ENCODE assay signal across 8 mouse cellular contexts in genomic region chr7:28867508-28868340, GRCm38 (mm10). TPM values are rescaled to one million over a fixed set of nuclear protein-coding genes. Genes with fewer than 3 reads are reported as not detected.
DNase-seq lines count a peak whose midpoint lies in the region; ATAC-seq and TF ChIP-seq lines count a peak whose summit lies in the region.
"Not testable (repeated sequence)": the region's sequence is repeated elsewhere in the genome, so short reads cannot be mapped to it uniquely, and the experiment has no call there.

No protein-coding gene starts in this region.

- peak overlapping the region; percentile 56 for H3K4me2 ChIP-seq in heart, embryonic 16.5 days (ENCODE audit: low read depth, low read length)
- peak overlapping the region; percentile 71 for H3K4me2 ChIP-seq in liver, embryonic 15.5 days
- not testable (repeated sequence) for H3K4me2 ChIP-seq in neural tube, embryonic 11.5 days (ENCODE audit: low read depth)

- not testable (repeated sequence) for H3K36me3 ChIP-seq in E14TG2a.4 (ENCODE audit: insufficient read depth, low read length); heart, embryonic 16.5 days (ENCODE audit: control insufficient read depth, insufficient read depth); liver, embryonic 15.5 days (replicated peaks); neural tube, embryonic 11.5 days (ENCODE audit: control insufficient read depth, insufficient read depth, low read length)

- WGBS in heart, embryonic 16.5 days: 19% methylated on average over 23 of the region's 23 CpGs
- WGBS in liver, embryonic 15.5 days (ENCODE audit: insufficient replicate concordance): 18% methylated on average over 23 of the region's 23 CpGs
- 28% methylated on average over 23 of the region's 23 CpGs for WGBS in neural tube, embryonic 11.5 days

- 0 out of 2 replicates have a peak overlapping the region, but pooled peaks have one; percentile 54 for H3K9ac ChIP-seq in heart, embryonic 16.5 days (ENCODE audit: low read length)
- not testable (repeated sequence) for H3K9ac ChIP-seq in liver, embryonic 15.5 days; neural tube, embryonic 11.5 days (ENCODE audit: low read length)

- DNase-seq in c-Kit-positive CD71-negative TER-119-negative erythroid progenitor cells, embryonic 14.5 days (ENCODE audit: low read depth): peak; percentile 74
- peak; percentile 86 for DNase-seq in kidney, postnatal 10 days
- peak; percentile 71 for DNase-seq in neural tube, embryonic 11.5 days (ENCODE audit: low spot score)
- DNase-seq in telencephalon, adult 2 months (ENCODE audit: low read depth, low spot score): peak; percentile 23

- TF ChIP-seq CTCF in E14TG2a.4 (conservative IDR thresholded peaks at IDR 0.05; ENCODE audit: low read length): peak; percentile 52; the same call in 1 of the 2 replicates

- H3K9me3 ChIP-seq in E14TG2a.4 (ENCODE audit: low read length); heart, embryonic 16.5 days (replicated peaks; ENCODE audit: control insufficient read depth, low read length); liver, embryonic 15.5 days (replicated peaks); neural tube, embryonic 11.5 days (ENCODE audit: control insufficient read depth, low read length): not testable (repeated sequence)

- peaks cover 49% of the 10 kb centered on the region for H3K4me1 ChIP-seq in E14TG2a.4 (replicated peaks; ENCODE audit: low read depth, low read length)
- H3K4me1 ChIP-seq in heart, embryonic 16.5 days (ENCODE audit: control insufficient read depth, insufficient read depth, low read length); neural tube, embryonic 11.5 days (ENCODE audit: control insufficient read depth, insufficient read depth, low read length): not testable (repeated sequence)
- H3K4me1 ChIP-seq in liver, embryonic 15.5 days (replicated peaks): peaks cover 33% of the 10 kb centered on the region

- peaks cover 17% of the 10 kb centered on the region for H3K27me3 ChIP-seq in E14TG2a.4 (ENCODE audit: insufficient read depth, low read length)
- H3K27me3 ChIP-seq in heart, embryonic 16.5 days (ENCODE audit: control insufficient read depth, insufficient read depth, low read length); liver, embryonic 15.5 days; neural tube, embryonic 11.5 days (ENCODE audit: control insufficient read depth, insufficient read depth, low read length): not testable (repeated sequence)

- ATAC-seq in erythroid progenitor cell, adult 5-6 weeks (replicated peaks; ENCODE audit: low FRiP score, poor library complexity, severe bottlenecking): peak; percentile 84
- not testable (repeated sequence) for ATAC-seq in heart, embryonic 16.5 days (replicated peaks; ENCODE audit: extremely low read depth, insufficient read depth, low FRiP score); neural tube, embryonic 11.5 days (ENCODE audit: insufficient read depth, low FRiP score, low TSS enrichment)
- peak; percentile 54; the same call in 1 of the 2 replicates for ATAC-seq in liver, embryonic 15.5 days (ENCODE audit: insufficient read depth)

- not testable (repeated sequence) for H3K27ac ChIP-seq in heart, embryonic 16.5 days (ENCODE audit: low read length); neural tube, embryonic 11.5 days (ENCODE audit: low read depth, low read length)
- H3K27ac ChIP-seq in liver, embryonic 15.5 days (replicated peaks): peak overlapping the region; percentile 53; the same call in 1 of the 2 replicates

- peak overlapping the region; percentile 43 for H3K4me3 ChIP-seq in E14TG2a.4 (replicated peaks; ENCODE audit: low read length)
- peak overlapping the region; percentile 27 for H3K4me3 ChIP-seq in heart, embryonic 16.5 days (ENCODE audit: low read length)
- H3K4me3 ChIP-seq in liver, embryonic 15.5 days (replicated peaks): peak overlapping the region; percentile 44
- H3K4me3 ChIP-seq in neural tube, embryonic 11.5 days (ENCODE audit: low read depth, low read length): not testable (repeated sequence)

RNA-seq across cellular contexts. Expression of gene Lgals7, which starts 4.1 kb away (rescaled TPM):
- total RNA-seq in erythroid progenitor cell, adult 5-6 weeks (2015; ENCODE audit: low replicate concordance): not detected in 2 replicates
- not detected in 2 replicates for total RNA-seq in erythroid progenitor cell, adult 5-6 weeks (2017; ENCODE audit: low replicate concordance)
- 1.5 and 2.1 TPM in 2 replicates for polyA plus RNA-seq in heart, embryonic 16.5 days (2015; fragmentation: Nextera tagmentation; extraction: Ambion mirVana)
- polyA plus RNA-seq in liver, embryonic 15.5 days (2015; fragmentation: Nextera tagmentation; extraction: Ambion mirVana): 0.24 TPM in 1 of 2 replicates, not detected in the other
- polyA plus RNA-seq in neural tube, embryonic 11.5 days (2014; fragmentation: Nextera tagmentation; extraction: Ambion mirVana): 0.66 and 1.9 TPM in 2 replicates

RNA-seq across cellular contexts. Expression of gene Capn12, which starts 13.5 kb away (rescaled TPM):
- total RNA-seq in erythroid progenitor cell, adult 5-6 weeks (2015; ENCODE audit: low replicate concordance): not detected in 2 replicates
- total RNA-seq in erythroid progenitor cell, adult 5-6 weeks (2017; ENCODE audit: low replicate concordance): 1.2 TPM in 1 of 2 replicates, not detected in the other
- polyA plus RNA-seq in heart, embryonic 16.5 days (2015; fragmentation: Nextera tagmentation; extraction: Ambion mirVana): 0.41 and 0.42 TPM in 2 replicates
- 0.08 and 0.15 TPM in 2 replicates for polyA plus RNA-seq in liver, embryonic 15.5 days (2015; fragmentation: Nextera tagmentation; extraction: Ambion mirVana)
- polyA plus RNA-seq in neural tube, embryonic 11.5 days (2014; fragmentation: Nextera tagmentation; extraction: Ambion mirVana): 0.21 and 0.39 TPM in 2 replicates

RNA-seq across cellular contexts. Expression of gene Lgals4, which starts 34.1 kb away (rescaled TPM):
- total RNA-seq in erythroid progenitor cell, adult 5-6 weeks (2015; ENCODE audit: low replicate concordance): not detected in 2 replicates
- 0.91 and 1.5 TPM in 2 replicates for total RNA-seq in erythroid progenitor cell, adult 5-6 weeks (2017; ENCODE audit: low replicate concordance)
- polyA plus RNA-seq in heart, embryonic 16.5 days (2015; fragmentation: Nextera tagmentation; extraction: Ambion mirVana): 12.3 and 17.4 TPM in 2 replicates
- 4.8 and 6.4 TPM in 2 replicates for polyA plus RNA-seq in liver, embryonic 15.5 days (2015; fragmentation: Nextera tagmentation; extraction: Ambion mirVana)
- polyA plus RNA-seq in neural tube, embryonic 11.5 days (2014; fragmentation: Nextera tagmentation; extraction: Ambion mirVana): 1.5 and 1.8 TPM in 2 replicates

RNA-seq across cellular contexts. Expression of gene Ech1, which starts 42.7 kb away (rescaled TPM):
- 34.2 and 61.2 TPM in 2 replicates for total RNA-seq in erythroid progenitor cell, adult 5-6 weeks (2015; ENCODE audit: low replicate concordance)
- total RNA-seq in erythroid progenitor cell, adult 5-6 weeks (2017; ENCODE audit: low replicate concordance): 10.6 and 14.1 TPM in 2 replicates
- 281 and 288 TPM in 2 replicates for polyA plus RNA-seq in heart, embryonic 16.5 days (2015; fragmentation: Nextera tagmentation; extraction: Ambion mirVana)
- 125 and 148 TPM in 2 replicates for polyA plus RNA-seq in liver, embryonic 15.5 days (2015; fragmentation: Nextera tagmentation; extraction: Ambion mirVana)
- 88.7 and 90.9 TPM in 2 replicates for polyA plus RNA-seq in neural tube, embryonic 11.5 days (2014; fragmentation: Nextera tagmentation; extraction: Ambion mirVana)

RNA-seq across cellular contexts. Expression of gene Hnrnpl, which starts 59.4 kb away (rescaled TPM):
- total RNA-seq in erythroid progenitor cell, adult 5-6 weeks (2015; ENCODE audit: low replicate concordance): 215 and 258 TPM in 2 replicates
- total RNA-seq in erythroid progenitor cell, adult 5-6 weeks (2017; ENCODE audit: low replicate concordance): 202 and 252 TPM in 2 replicates
- 135 and 139 TPM in 2 replicates for polyA plus RNA-seq in heart, embryonic 16.5 days (2015; fragmentation: Nextera tagmentation; extraction: Ambion mirVana)
- polyA plus RNA-seq in liver, embryonic 15.5 days (2015; fragmentation: Nextera tagmentation; extraction: Ambion mirVana): 79.3 and 86.9 TPM in 2 replicates
- 320 and 326 TPM in 2 replicates for polyA plus RNA-seq in neural tube, embryonic 11.5 days (2014; fragmentation: Nextera tagmentation; extraction: Ambion mirVana)

Comparison
In these comparisons a context has a peak if more than half of its experiments do, and no peak if none do; other contexts are left out.
1. DNase-seq: peak in every context shown above with its lines; median percentile 86 in kidney, postnatal 10 days; 74 in c-Kit-positive CD71-negative TER-119-negative erythroid progenitor cells, embryonic 14.5 days; 71 in neural tube, embryonic 11.5 days; 23 in telencephalon, adult 2 months.